Mouse (Mus musculus) left cerebral cortex, postnatal 10 days (tissue): ENCODE results near the gene Gpha2. TPM values are rescaled to one million over a fixed set of nuclear protein-coding genes. Genes with fewer than 3 reads are reported as not detected.
A peak's percentile ranks its signal among the peaks of the same experiment; 100 is the strongest.

Experiments
- DNase-seq, 2 experiments: peaks; one replicate each; pipeline ENCODE4 v3.0.0; 2021 to 2022; ENCODE audit warnings: low spot score in 2 of 2, mixed read lengths in 1 of 2; ENCODE audit errors: extremely low spot score in 1 of 2
- intact Hi-C: fragments of 180-260 bp; cut with DNase I; formaldehyde crosslinking; loops from one replicate; pipeline ENCODE4 v1.15.1; 2025
- microRNA-seq: library from miRNA; unstranded; fragments of <30 nt; microRNA quantifications from one replicate; pipeline ENCODE4 v1.2.0, GENCODE M21; 2022
- total RNA-seq, 2 experiments: library from RNA; stranded (reverse); gene quantifications; 2 replicates each; pipeline ENCODE4 v1.2.3; 2021

The Gpha2 gene
- total RNA-seq, 2 experiments from 2014 or later: not detected

GRCm38 (mm10) chr19:6268670-6269132 is 42.5 kb downstream of the Gpha2 start:
- intact Hi-C loops: loop anchor here (2.0 to 5.0 kb wide), 2 partner anchors 36 to 64 kb away; partner anchors contain the start of gene Men1
- DNase-seq: no peak

- intact Hi-C loops: loop anchor here (2.0 to 5.0 kb wide), 2 partner anchors 35 to 62 kb away; partner anchors contain the start of gene Men1
Observed at GRCm38 (mm10) chr19:6269798-6270475, 43.8 kb downstream of the Gpha2 start.

GRCm38 (mm10) chr19:6270661-6271060 is 44.5 kb downstream of the Gpha2 start:
- DNase-seq: no peak
- intact Hi-C loops: no loop called here

More at GRCm38 (mm10) chr19:6269798-6270475, 43.8 kb downstream of the Gpha2 start:
- no peak for DNase-seq

GRCm38 (mm10) chr19:6271206-6271605 is 45.0 kb downstream of the Gpha2 start:
- DNase-seq: no peak
- intact Hi-C loops: no loop called here

- no peak for DNase-seq
- intact Hi-C loops: no loop called here
Observed at GRCm38 (mm10) chr19:6272053-6272452, 45.9 kb downstream of the Gpha2 start.

GRCm38 (mm10) chr19:6272738-6273137 is 46.6 kb downstream of the Gpha2 start:
- intact Hi-C loops: no loop called here
- peak in 1 of 2 experiments; percentile 38 for DNase-seq

GRCm38 (mm10) chr19:6273592-6273991 is 47.4 kb downstream of the Gpha2 start:
- intact Hi-C loops: no loop called here

GRCm38 (mm10) chr19:6273998-6274608 is 47.9 kb downstream of the Gpha2 start:
- intact Hi-C loops: no loop called here
- no peak for DNase-seq

More at GRCm38 (mm10) chr19:6273592-6273991, 47.4 kb downstream of the Gpha2 start:
- no peak for DNase-seq

- DNase-seq: no peak
- intact Hi-C loops: no loop called here
Observed at GRCm38 (mm10) chr19:6275740-6276389, 49.7 kb downstream of the Gpha2 start.

- intact Hi-C loops: no loop called here
- DNase-seq: peak; percentile 95 to 98
Observed at GRCm38 (mm10) chr19:6276426-6277421, 50.5 kb downstream of the Gpha2 start, which contains the start of gene Ehd1. Ehd1 (plus strand) TSS chr19:6276725.

Small RNA genes lying within 50 kb of the gene (microRNA-seq; reads per million reads assigned to microRNA genes)
- gene Mir192: 25.0 reads per million, percentile 43 among the genes with 10 or more reads in this experiment
- 28.5 reads per million, percentile 45 among the genes with 10 or more reads in this experiment for gene Mir194-2

Other genes starting within 250 kb of the Gpha2 start
- gene Slc22a20, start 240.2 kb upstream of the Gpha2 start, total RNA-seq: not detected
- 10 to 100 TPM; 18.2 to 19.3 TPM for gene Capn1, start 210.5 kb upstream of the Gpha2 start, total RNA-seq
- 10 to 100 TPM; 39.3 to 40.2 TPM for gene Syvn1, start 179.8 kb upstream of the Gpha2 start, total RNA-seq
- 10 to 100 TPM; 43.3 to 45.3 TPM for gene Mrpl49, start 168.6 kb upstream of the Gpha2 start, total RNA-seq
- gene Fau, start 168.5 kb upstream of the Gpha2 start, total RNA-seq: 100 to 1,000 TPM; 698 to 713 TPM
- 10 to 100 TPM; 37.0 to 41.3 TPM for gene Znhit2, start 165.2 kb upstream of the Gpha2 start, total RNA-seq
- 10 to 100 TPM; 61.5 to 63.8 TPM for gene Tm7sf2, start 158.0 kb upstream of the Gpha2 start, total RNA-seq
- gene Vps51, start 149.1 kb upstream of the Gpha2 start, total RNA-seq: 10 to 100 TPM; 90.8 to 94.8 TPM
- gene Tmem262, start 146.3 kb upstream of the Gpha2 start, total RNA-seq: not detected
- not detected for gene Gm28374, start 144.1 kb upstream of the Gpha2 start, total RNA-seq
- gene Zfpl1, start 141.4 kb upstream of the Gpha2 start, total RNA-seq: 10 to 100 TPM; 36.3 to 37.9 TPM
- gene Cdca5, start 141.4 kb upstream of the Gpha2 start, total RNA-seq: under 1 TPM; 0.90 to 0.95 TPM
- not detected for gene AC131692.1, start 132.0 kb upstream of the Gpha2 start, total RNA-seq
- under 1 TPM; 0.13 to 0.18 TPM for gene Naaladl1, start 120.6 kb upstream of the Gpha2 start, total RNA-seq
- 10 to 100 TPM; 23.0 to 24.7 TPM for gene Sac3d1, start 107.7 kb upstream of the Gpha2 start, total RNA-seq
- gene Snx15, start 98.1 kb upstream of the Gpha2 start, total RNA-seq: 10 to 100 TPM; 39.1 to 41.3 TPM
- gene Batf2, start 85.4 kb upstream of the Gpha2 start, total RNA-seq: under 1 TPM in 1 of 2 experiments, not detected in 1; 0.43 TPM
- gene Arl2, start 84.8 kb upstream of the Gpha2 start, total RNA-seq: 10 to 100 TPM; 58.2 to 59.9 TPM
- gene Majin, start 42.0 kb upstream of the Gpha2 start, total RNA-seq: not detected
- 100 to 1,000 TPM; 214 to 224 TPM for gene Ppp2r5b, start 9.5 kb downstream of the Gpha2 start, total RNA-seq
- gene Atg2a, start 15.3 kb downstream of the Gpha2 start, total RNA-seq: 10 to 100 TPM; 32.9 to 34.9 TPM
- gene Ehd1, start 50.3 kb downstream of the Gpha2 start, total RNA-seq: 10 to 100 TPM; 45.0 to 49.0 TPM
- 1 to 10 TPM; 2.6 to 4.8 TPM for gene Cdc42bpg, start 80.1 kb downstream of the Gpha2 start, total RNA-seq
- gene Men1, start 108.6 kb downstream of the Gpha2 start, total RNA-seq: 10 to 100 TPM; 65.8 to 66.4 TPM
- gene Map4k2, start 114.8 kb downstream of the Gpha2 start, total RNA-seq: 10 to 100 TPM; 72.1 to 80.9 TPM
- gene Sf1, start 137.3 kb downstream of the Gpha2 start, total RNA-seq: 100 to 1,000 TPM; 178 to 194 TPM
- gene Pygm, start 158.0 kb downstream of the Gpha2 start, total RNA-seq: 10 to 100 TPM; 17.0 to 17.1 TPM
- gene Rasgrp2, start 173.0 kb downstream of the Gpha2 start, total RNA-seq: 100 to 1,000 TPM; 179 to 190 TPM
- gene Nrxn2, start 192.4 kb downstream of the Gpha2 start, total RNA-seq: 100 to 1,000 TPM; 809 to 835 TPM